Mouse (Mus musculus) stomach, postnatal 0 days (tissue): ENCODE measurements around the gene Ranbp9. TPM values are rescaled to one million over a fixed set of nuclear protein-coding genes. Genes with fewer than 3 reads are reported as not detected.

ENCODE experiments used
- ATAC-seq: fragments of 200-750 bp; cut with Nextera tagmentation; 2 replicates; pipeline ENCODE4 v1.8.0; 2017; ENCODE audit not compliant: low FRiP score, low TSS enrichment
- DNase-seq: peaks from one replicate; pipeline ENCODE4 v3.0.0-alpha.2; 2016; ENCODE audit warnings: low spot score
- H3K27ac ChIP-seq: fragments of 300-500 bp; sonication (generic); replicated peaks from 2 replicates; pipeline ENCODE4 v1.5.1; 2014; ENCODE audit warnings: mild to moderate bottlenecking, control low read depth
- H3K27me3 ChIP-seq: fragments of 300-500 bp; sonication (generic); 2 replicates; pipeline ENCODE4 v1.6.1; 2014; ENCODE audit warnings: low read length; ENCODE audit not compliant: control insufficient read depth, insufficient read depth
- H3K36me3 ChIP-seq: fragments of 300-500 bp; sonication (generic); 2 replicates; pipeline ENCODE4 v1.6.1; 2014; ENCODE audit warnings: low read length, mixed read lengths; ENCODE audit not compliant: control insufficient read depth, insufficient read depth
- H3K4me1 ChIP-seq: fragments of 300-500 bp; sonication (generic); replicated peaks from 2 replicates; pipeline ENCODE4 v1.6.1; 2014; ENCODE audit warnings: antibody characterized with exemption; ENCODE audit not compliant: control insufficient read depth, insufficient read depth
- H3K4me2 ChIP-seq: fragments of 300-500 bp; sonication (generic); replicated peaks from 2 replicates; pipeline ENCODE4 v1.6.1; 2014; ENCODE audit warnings: low read depth, mild to moderate bottlenecking, control low read depth, moderate library complexity
- H3K4me3 ChIP-seq: fragments of 300-500 bp; sonication (generic); 2 replicates; pipeline ENCODE4 v1.5.1; 2014; ENCODE audit warnings: low read depth, low read length, control low read depth
- H3K9ac ChIP-seq: fragments of 300-500 bp; sonication (generic); 2 replicates; pipeline ENCODE4 v1.6.1; 2014; ENCODE audit warnings: mild to moderate bottlenecking, low read length, control low read depth, mixed read lengths
- H3K9me3 ChIP-seq: fragments of 300-500 bp; sonication (generic); 2 replicates; pipeline ENCODE4 v1.6.1; 2016; ENCODE audit warnings: low read length; ENCODE audit not compliant: control insufficient read depth
- CTCF ChIP-seq: IDR thresholded peaks from 2 replicates; pipeline ENCODE4 v1.5.1; 2016; ENCODE audit warnings: antibody characterized with exemption, low read depth, mild to moderate bottlenecking, moderate library complexity
- EP300 ChIP-seq: optimal IDR thresholded peaks from 2 replicates; pipeline ENCODE3; 2016; ENCODE audit warnings: antibody characterized with exemption
- WGBS: fragments of 180-500 bp; shearing (Covaris S2); extraction: QIAGEN DNeasy Blood & Tissue Kit; methylation state at CpG from one replicate; pipeline ENCODE4 v1.1.7; 2014; 5-methylcytosine and 5-hydroxymethylcytosine counted together
- polyA plus RNA-seq: library from polyadenylated mRNA; unstranded; fragments of >200 nt; fragmentation: Nextera tagmentation; extraction: Ambion mirVana; gene quantifications from 2 replicates; pipeline ENCODE4 v1.2.1, GENCODE M21; 2015

Ranbp9 gene
- polyA plus RNA-seq, 1 experiment from 2014 or later: 7.1 TPM

DNA sequence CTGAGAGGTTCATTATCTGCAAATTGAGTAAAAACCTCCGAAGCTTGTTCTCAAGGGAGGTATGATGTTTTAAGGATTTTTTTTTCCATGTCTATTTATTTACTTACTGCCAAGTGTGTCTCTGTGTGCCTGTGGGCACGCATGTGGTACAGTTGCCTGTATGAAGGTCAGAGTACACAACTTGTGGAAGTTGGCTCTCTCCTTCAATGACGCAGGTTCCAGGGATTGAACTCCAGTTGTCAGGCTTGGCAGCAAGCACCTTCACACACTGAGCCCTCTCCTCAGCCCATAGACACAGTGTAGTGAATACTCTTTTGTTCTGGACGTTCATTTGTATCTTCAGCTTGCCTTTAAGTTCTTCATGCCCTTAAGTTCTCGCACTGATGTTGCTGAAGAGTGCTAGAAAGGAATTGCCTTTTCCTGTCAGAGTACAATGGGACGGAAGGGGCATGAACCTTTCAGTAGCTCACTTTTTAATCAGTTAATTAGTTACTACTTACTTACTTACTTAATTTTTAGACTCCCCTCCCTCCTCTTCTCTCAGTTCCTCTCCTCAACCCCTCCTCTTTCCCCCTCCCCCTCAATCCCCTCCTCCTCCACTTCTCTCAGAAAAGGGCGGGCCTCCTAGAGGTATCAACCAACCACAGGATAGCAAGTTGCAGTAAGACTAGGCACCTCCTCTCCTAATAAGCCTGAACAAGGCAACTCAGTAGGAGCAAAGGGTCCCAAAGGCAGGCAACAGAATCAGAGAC, 18.8 kb upstream of the Ranbp9 start:
- Histone ChIP-seq H3K27ac (no peak overlapping the region), H3K27me3 (no peaks in the 10 kb centered on the region), H3K4me1 (no peaks in the 10 kb centered on the region), H3K36me3 (no peaks in the 10 kb centered on the region), H3K9ac (no peak overlapping the region), H3K4me2 (no peak overlapping the region), H3K9me3 (no peaks in the 10 kb centered on the region), H3K4me3 (no peak overlapping the region)
- 73% methylated on average over 7 of the region's 7 CpGs for WGBS
- DNase-seq (no peak), ATAC-seq (no peak)
- no peak for TF ChIP-seq CTCF
- no peak for TF ChIP-seq EP300

DNA sequence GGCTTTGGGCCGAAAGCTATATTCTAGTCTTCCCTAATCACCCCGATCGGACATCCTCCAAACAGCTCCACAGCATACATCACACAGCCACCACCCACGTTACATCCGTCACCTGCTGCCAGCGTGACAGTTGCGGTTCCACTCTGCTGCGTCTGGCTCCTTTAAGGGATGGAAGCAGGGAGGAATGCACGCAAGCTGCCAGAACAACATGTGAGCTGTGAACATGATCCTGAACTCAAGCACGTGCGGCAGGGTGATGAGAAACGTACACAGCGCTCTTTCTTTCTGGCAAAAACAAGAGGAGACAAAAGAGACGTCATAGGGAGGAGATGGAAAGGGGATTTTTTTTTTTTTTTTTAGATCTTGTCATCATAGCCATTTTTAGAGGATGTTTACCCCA, 17.8 kb upstream of the Ranbp9 start:
- peak; percentile 26 for DNase-seq
- ATAC-seq: peak; percentile 43; the same call in 1 of the 2 replicates
- no peak overlapping the region for H3K27ac ChIP-seq
- H3K4me3 ChIP-seq: no peak overlapping the region
- 39% methylated on average over 14 of the region's 14 CpGs for WGBS
- H3K36me3 ChIP-seq: no peaks in the 10 kb centered on the region
- no peaks in the 10 kb centered on the region for H3K27me3 ChIP-seq
- TF ChIP-seq EP300: no peak
- no peak for TF ChIP-seq CTCF
- H3K9ac ChIP-seq: no peak overlapping the region
- no peak overlapping the region for H3K4me2 ChIP-seq
- H3K9me3 ChIP-seq: no peaks in the 10 kb centered on the region
- H3K4me1 ChIP-seq: no peaks in the 10 kb centered on the region

- ATAC-seq (no peak), DNase-seq (no peak)
- Histone ChIP-seq H3K36me3 (no peaks in the 10 kb centered on the region), H3K27ac (no peak overlapping the region), H3K27me3 (no peaks in the 10 kb centered on the region), H3K4me1 (no peaks in the 10 kb centered on the region), H3K4me2 (no peak overlapping the region), H3K9ac (no peak overlapping the region), H3K4me3 (no peak overlapping the region), H3K9me3 (no peaks in the 10 kb centered on the region)
- WGBS: 92% methylated on average over 3 of the region's 3 CpGs
- TF ChIP-seq CTCF (peak; percentile 42), EP300 (no peak)
These were observed 16.7 kb upstream of the Ranbp9 start for GRCm38 (mm10) chr13:43497769-43498168.

GRCm38 (mm10) chr13:43496660-43497059, 15.6 kb upstream of the Ranbp9 start:
- H3K27ac ChIP-seq: no peak overlapping the region
- no peaks in the 10 kb centered on the region for H3K36me3 ChIP-seq
- TF ChIP-seq CTCF (no peak), EP300 (no peak)
- H3K9ac ChIP-seq: no peak overlapping the region
- DNase-seq: no peak
- no peaks in the 10 kb centered on the region for H3K27me3 ChIP-seq
- no peak overlapping the region for H3K4me2 ChIP-seq
- no peaks in the 10 kb centered on the region for H3K9me3 ChIP-seq
- H3K4me3 ChIP-seq: no peak overlapping the region
- H3K4me1 ChIP-seq: no peaks in the 10 kb centered on the region
- ATAC-seq: no peak
- WGBS: 18% methylated on average over 2 of the region's 2 CpGs

GRCm38 (mm10) chr13:43495645-43496044, 14.6 kb upstream of the Ranbp9 start:
- Histone ChIP-seq H3K27me3 (no peaks in the 10 kb centered on the region), H3K36me3 (no peaks in the 10 kb centered on the region), H3K4me1 (no peaks in the 10 kb centered on the region), H3K9me3 (peaks cover 1% of the 10 kb centered on the region; the same call in 1 of the 2 replicates), H3K9ac (no peak overlapping the region), H3K4me3 (no peak overlapping the region), H3K27ac (no peak overlapping the region), H3K4me2 (no peak overlapping the region)
- no peak for DNase-seq
- TF ChIP-seq CTCF (no peak), EP300 (no peak)
- no peak for ATAC-seq
- 88% methylated on average over 7 of the region's 7 CpGs for WGBS

DNA sequence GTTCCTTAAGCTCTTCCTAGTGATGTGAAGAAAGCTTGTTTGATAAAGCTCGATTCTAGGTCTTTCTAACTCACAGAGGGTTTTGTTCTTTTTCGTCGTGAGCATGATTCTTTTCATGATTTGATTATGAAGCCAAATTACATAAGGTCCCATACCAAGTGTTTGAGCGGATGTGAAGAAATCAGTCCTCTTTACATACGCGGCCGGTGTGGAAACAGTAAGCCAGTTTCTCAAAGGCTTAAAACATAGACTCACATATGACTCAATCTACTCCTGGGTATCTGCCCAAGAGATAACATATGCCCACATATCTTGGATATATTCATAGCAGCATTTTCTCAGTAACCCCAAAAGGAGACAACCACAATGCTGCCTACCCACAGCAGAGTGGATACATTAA, 12.6 kb upstream of the Ranbp9 start:
- DNase-seq (no peak), ATAC-seq (no peak)
- no peak overlapping the region for H3K4me2 ChIP-seq
- H3K9ac ChIP-seq: no peak overlapping the region
- 66% methylated on average over 7 of the region's 7 CpGs for WGBS
- H3K36me3 ChIP-seq: no peaks in the 10 kb centered on the region
- no peaks in the 10 kb centered on the region for H3K27me3 ChIP-seq
- H3K4me1 ChIP-seq: no peaks in the 10 kb centered on the region
- H3K9me3 ChIP-seq: peaks cover 3% of the 10 kb centered on the region; the same call in 1 of the 2 replicates
- H3K4me3 ChIP-seq: no peak overlapping the region
- TF ChIP-seq EP300: no peak
- TF ChIP-seq CTCF: no peak
- peak overlapping the region; percentile 65; the same call in 1 of the 2 replicates for H3K27ac ChIP-seq
